Mouse (Mus musculus) adrenal gland, postnatal 4 days (tissue): Measurements from ENCODE around the gene Timm8a2. TPM values are rescaled to one million over a fixed set of nuclear protein-coding genes. Genes with fewer than 3 reads are reported as not detected.

Experiments
- DNase-seq, 2 experiments: peaks; one replicate each; pipeline ENCODE4 v3.0.0; 2021 to 2022; ENCODE audit warnings: low spot score in 2 of 2, mixed read lengths in 2 of 2
- total RNA-seq, 2 experiments: library from RNA; stranded (reverse); gene quantifications; 2 replicates each; pipeline ENCODE4 v1.2.3; 2021

Timm8a2 gene
- total RNA-seq, 2 experiments from 2014 or later, result not detected

DNA sequence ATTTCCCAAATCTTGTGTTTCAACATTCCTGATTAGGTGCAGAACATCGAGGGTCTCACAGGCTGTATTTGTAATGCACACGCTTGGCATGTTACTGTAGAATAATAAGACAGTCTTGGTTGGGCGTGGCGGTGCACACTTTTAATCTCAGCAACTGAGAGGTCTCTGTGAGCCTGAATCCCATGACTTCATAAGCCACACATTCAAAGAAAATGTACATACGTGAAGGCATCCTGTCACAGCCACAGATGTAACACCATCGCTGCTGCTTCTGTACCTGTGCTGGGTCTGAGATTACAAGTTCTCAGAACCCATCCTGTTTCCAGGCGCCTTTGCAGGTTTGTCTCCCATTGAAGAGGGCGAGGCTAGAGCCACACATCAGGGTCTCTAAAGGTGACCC, 22.7 kb upstream of the Timm8a2 start:
- no peak for DNase-seq

- no peak for DNase-seq
These were observed 22.3 kb upstream of the Timm8a2 start for GRCm38 (mm10) chr14:122012193-122012592.

DNA sequence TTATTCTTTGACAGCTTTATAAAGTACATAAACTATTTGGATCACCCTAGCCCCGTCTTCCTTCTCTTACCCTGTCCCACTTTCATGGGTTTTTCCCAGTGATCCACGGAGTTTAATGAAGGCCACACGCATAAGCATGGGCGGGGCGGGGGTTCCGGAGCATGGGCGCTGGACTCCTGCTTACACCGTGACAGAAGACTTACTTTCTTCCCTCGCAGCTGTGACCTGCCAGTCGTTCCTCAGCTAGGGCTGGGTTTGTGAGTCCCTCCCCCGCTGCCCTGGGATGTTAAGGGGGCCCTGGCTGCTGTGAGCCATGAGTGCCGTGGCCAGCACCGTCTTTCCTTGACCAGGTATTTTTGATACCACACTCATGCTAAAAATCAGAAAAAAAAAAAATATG, 21.7 kb upstream of the Timm8a2 start:
- DNase-seq, result no peak

DNA sequence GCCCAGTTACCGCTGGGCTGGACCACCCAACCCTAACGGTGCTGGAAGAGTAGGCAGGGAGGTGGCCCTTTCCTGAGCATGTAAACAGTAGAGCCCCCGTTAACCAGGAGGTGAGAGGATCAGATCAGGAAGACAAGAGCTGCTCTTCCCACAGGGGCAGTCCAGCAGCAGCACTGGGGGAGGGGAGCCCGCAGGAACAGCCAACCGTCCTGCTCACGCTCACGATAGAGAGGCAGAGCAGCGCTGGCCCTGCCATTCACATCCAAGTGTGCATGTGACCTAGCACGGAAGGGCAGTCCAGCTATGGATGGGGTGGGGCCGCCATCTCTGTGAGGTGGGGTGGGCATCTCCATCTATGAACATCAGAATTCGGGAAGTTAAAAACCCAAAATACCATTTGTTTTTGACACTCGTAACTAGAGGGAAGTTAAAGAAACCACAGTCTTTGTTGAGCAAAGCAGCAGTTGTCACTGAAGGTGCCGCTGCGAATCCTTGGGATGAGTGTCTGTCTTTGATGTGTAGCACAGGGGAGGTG, 21.0 kb upstream of the Timm8a2 start:
- DNase-seq, result no peak

- no peak for DNase-seq
These were observed 16.5 kb upstream of the Timm8a2 start for GRCm38 (mm10) chr14:122017958-122018357.

DNA sequence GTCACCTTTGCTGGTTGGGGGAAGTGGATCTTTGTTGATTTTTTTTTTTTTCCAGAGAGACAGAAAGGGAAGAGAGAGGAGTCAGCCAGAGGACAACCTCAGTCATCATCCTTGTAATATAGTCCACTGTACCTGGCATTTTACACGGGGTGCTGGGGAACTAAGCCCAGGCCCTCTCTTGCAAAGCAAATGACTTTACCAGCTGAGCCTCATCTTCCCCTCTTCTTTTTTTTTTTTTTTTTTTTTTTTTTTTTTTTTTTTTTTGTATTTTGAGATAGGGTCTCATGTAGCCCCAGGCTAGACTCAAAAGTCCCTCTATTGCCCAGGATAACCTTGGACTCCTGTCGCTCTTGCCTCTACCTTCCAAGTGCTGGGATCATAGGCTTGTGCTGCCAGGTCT, 15.1 kb upstream of the Timm8a2 start:
- DNase-seq, result no peak

DNA sequence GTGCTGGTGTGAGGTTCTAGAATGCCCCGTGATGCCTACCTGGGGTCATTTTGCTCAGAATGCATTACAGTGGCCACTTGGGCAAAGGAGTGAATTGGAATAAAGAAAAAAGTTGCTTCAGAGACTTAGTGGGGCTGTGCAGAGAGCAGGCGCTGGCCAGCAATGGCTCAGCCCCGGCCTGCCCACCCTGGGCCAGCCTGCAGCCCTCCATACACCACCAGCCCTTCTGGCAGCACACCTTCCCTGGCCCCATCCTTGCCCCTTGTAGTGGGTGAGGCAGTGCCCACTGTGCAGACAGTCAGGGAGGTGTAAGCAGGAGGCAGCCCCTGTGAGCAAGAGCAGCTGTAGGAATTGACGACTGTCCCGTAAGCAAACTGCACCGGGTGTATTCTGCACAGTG, 13.9 kb upstream of the Timm8a2 start:
- DNase-seq, result no peak

DNA sequence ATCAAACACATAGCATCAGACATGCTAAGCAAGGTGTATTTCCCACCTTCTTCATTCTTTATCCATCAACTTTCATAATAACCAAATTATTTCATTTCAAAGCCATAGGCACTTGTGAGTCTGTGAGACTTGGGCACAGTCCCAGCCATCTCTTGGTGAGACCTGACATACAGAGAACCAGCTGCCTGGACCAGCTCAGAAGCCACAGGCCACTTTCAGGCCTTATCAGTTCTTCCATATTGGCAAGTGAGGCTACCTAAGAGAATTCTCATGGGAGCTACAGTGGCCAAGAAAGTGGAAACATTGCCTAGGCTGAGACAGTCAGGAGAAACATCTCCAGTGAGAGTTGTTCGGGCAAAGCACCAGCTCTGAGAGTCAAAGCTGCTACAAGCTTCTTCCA, 11.4 kb upstream of the Timm8a2 start:
- no peak for DNase-seq

GRCm38 (mm10) chr14:122023928-122024327, 10.5 kb upstream of the Timm8a2 start:
- DNase-seq, result no peak

- no peak for DNase-seq
These were observed 5.3 kb upstream of the Timm8a2 start for GRCm38 (mm10) chr14:122028926-122029745.

DNA sequence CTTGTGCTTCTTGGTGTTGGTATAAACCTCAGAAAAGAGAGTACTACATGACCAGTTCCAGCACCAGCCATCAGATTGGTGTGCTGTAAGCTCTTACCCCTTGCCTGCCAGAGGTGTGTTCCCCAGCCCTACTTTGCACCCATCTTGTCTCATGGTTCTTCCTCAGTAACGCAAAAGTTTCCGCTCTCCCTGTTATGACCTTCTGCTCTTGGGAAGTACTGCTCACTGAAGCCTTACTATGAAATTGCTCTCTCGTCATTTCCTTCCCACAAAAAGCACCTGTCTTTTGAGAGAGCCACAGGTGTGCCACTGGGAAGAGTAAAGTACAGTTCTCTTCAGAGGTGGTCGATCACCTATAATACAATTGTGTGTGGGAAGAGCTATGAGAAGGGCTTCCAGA, 4.6 kb upstream of the Timm8a2 start:
- no peak for DNase-seq

DNA sequence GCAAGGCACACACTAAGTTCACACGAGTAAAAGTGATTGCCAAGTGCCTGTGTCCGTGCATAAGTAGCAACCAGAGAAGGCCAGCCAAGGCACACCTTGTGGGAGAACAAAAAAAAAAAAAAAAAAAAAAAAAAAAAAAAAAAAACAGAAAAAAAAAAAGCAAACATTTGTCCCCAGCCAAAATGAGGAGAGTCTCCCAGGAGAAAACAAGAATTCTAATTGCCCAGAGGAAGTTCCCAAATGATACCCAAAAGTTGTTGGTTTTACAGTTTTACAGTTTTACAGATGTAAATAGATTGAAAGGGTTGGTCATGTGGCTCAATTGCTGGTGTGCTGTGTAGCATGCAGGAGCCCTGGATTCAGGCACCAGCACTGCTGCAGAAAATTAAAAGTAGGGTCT, 2.4 kb upstream of the Timm8a2 start:
- DNase-seq, result no peak

DNA sequence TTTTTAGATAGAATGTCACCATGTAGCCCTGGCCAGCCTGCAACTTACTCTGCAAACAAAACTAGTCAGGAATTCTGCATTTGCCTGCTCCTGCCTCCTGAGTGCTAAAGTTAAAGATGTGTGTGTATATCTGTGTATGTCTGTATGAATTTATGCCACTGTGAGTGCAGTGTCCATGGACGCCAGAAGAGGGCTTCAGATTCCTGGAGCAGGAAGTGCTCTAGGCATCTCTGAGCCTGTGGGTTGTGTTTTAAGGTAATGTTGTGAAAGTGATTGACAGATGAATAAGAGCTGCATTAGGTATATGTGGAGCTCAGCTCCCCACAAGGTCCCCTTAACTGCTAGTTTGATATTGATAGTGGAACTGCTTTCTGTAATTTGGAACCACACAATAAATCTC, 707 bp downstream of the Timm8a2 start:
- DNase-seq, result no peak

GRCm38 (mm10) chr14:122035860-122036259, 1.4 kb downstream of the Timm8a2 start:
- DNase-seq, result no peak

- no peak for DNase-seq
These were observed 4.6 kb downstream of the Timm8a2 start for GRCm38 (mm10) chr14:122038874-122039647.

DNA sequence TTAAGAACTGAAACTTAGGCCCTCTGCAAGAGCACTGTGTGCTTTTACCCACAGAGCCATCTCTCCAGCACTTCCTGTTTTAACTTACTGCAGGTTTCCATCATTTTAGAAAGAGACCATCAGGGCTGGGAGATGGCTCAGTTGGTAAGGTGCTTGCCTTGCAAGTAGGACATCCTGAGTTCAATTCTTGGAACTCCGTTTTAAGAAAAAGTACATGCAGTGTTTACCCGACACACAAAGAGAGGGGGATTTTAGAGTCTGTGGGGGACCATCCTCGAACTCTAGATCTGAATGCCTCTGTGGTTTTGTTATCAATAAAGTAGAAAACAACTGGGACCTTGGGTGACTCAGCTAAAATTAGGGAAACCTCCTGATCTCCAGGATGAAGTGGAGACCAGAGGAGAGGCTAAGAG, 6.9 kb downstream of the Timm8a2 start:
- no peak for DNase-seq

GRCm38 (mm10) chr14:122042142-122042694, 7.7 kb downstream of the Timm8a2 start:
- no peak for DNase-seq

DNA sequence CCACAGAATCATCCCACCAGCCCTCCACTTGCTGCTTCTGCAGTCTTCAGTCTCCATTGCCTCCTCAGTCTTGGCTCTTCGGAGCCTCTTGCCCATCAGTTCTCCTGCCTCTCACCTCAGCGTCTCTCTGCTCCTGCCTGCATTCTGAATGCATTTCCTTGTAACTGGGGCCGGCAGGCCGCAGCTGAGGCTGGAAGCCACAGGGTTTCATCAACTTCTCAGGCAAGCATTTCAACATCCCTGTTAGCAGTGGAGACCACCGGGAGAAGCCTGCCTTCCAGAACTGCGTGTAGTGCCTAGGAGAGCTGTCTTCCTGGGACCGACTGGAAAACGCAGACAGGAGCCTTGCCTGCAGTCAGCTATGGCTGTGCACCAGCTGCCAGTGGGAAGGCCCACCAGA, 13.3 kb downstream of the Timm8a2 start:
- no peak for DNase-seq

- DNase-seq, result no peak
These were observed 14.3 kb downstream of the Timm8a2 start for GRCm38 (mm10) chr14:122048816-122049215.

DNA sequence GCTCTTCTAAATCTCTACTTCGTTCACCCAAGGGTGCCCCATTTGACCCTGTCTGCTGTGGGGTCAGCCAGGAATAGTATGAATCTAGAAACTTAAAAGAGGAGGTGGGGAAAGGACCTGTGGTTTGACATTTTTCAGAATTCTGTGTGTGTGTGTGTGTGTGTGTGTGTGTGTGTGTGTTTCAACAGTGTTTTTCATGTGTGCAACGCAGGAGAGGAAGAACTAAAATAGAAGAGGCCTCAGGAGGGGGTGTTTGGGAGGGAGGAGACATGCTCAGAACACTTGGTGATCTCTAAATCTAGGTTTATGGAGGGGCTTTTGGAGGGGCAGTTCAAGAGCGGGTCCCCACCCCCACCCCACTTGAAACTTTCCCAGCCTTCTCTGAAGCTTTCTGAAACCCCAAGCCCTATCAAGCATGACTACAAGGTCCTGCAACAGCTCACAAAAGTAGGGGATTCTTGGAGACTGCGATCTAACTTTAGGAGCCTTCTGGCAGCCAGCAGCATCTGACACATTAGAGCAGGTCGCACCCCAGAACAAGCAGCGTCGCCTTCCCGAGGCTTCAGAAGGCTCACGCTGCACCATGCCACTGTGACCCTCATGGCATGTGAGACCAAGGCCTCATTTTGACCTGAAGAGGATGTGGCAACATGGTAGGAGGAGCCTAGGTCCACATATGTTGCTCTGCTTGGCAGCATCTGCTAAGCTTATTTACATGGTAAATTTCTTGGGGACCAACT, 18.6 kb downstream of the Timm8a2 start:
- DNase-seq, result no peak

DNA sequence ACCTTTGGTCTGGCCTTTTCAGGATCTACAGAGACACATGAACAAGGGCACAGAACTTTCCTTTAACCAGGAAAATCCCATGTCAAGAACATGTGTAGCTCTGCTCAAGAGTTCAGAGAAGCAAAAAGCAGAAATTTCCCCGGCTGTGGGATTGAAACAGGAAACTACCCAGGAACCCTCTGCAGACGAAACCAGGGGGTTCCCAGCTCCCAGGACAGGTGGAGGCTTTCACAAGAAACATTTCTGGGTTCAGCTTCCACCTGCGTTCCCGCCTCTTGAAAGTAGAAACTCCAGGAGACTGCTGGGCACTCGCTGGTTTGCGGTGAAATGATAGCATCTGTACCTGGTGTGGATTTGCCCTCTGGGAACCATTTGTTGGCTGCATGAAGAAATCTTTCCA, 22.4 kb downstream of the Timm8a2 start:
- no peak for DNase-seq
